In genomic region chr4:126149041-126149676, GRCm38 (mm10) we compare ENCODE assay signal across 8 mouse cellular contexts. TPM values are rescaled to one million over a fixed set of nuclear protein-coding genes. Genes with fewer than 3 reads are reported as not detected.
A peak's percentile ranks its signal among the peaks of the same experiment; 100 is the strongest.
DNase-seq lines count a peak whose midpoint lies in the region; ATAC-seq and TF ChIP-seq lines count a peak whose summit lies in the region.

No protein-coding gene starts in this region.

- H3K36me3 ChIP-seq in MEL (ENCODE audit: control insufficient read depth in 1 of 2, insufficient read depth in 2 of 2, low read length in 2 of 2): no peaks in the 10 kb centered on the region
- no peaks in the 10 kb centered on the region for H3K36me3 ChIP-seq in heart, embryonic 15.5 days
- peaks cover 33% of the 10 kb centered on the region for H3K36me3 ChIP-seq in limb, embryonic 14.5 days (ENCODE audit: control insufficient read depth, insufficient read depth, low read length)
- no peaks in the 10 kb centered on the region for H3K36me3 ChIP-seq in neural tube, embryonic 14.5 days (ENCODE audit: control insufficient read depth, insufficient read depth, low read length)

- no peak for ATAC-seq in heart, embryonic 15.5 days (replicated peaks; ENCODE audit: insufficient number of reproducible peaks, insufficient read depth, low FRiP score, low read depth)
- no peak for ATAC-seq in limb, embryonic 14.5 days (ENCODE audit: low FRiP score, low read depth)
- no peak; the same call in 1 of the 2 replicates for ATAC-seq in neural tube, embryonic 14.5 days (ENCODE audit: low read depth)

- H3K9me3 ChIP-seq in MEL (replicated peaks; ENCODE audit: insufficient read depth, low read length): no peaks in the 10 kb centered on the region
- H3K9me3 ChIP-seq in heart, embryonic 15.5 days (replicated peaks): no peaks in the 10 kb centered on the region
- no peaks in the 10 kb centered on the region for H3K9me3 ChIP-seq in limb, embryonic 14.5 days (ENCODE audit: control insufficient read depth, low read length)
- H3K9me3 ChIP-seq in neural tube, embryonic 14.5 days (ENCODE audit: control insufficient read depth, low read length): no peaks in the 10 kb centered on the region

- H3K27ac ChIP-seq in MEL (ENCODE audit: control insufficient read depth, low read depth, low read length): no peak overlapping the region
- H3K27ac ChIP-seq in heart, embryonic 15.5 days: peak overlapping the region; percentile 86
- peak overlapping the region; percentile 94 for H3K27ac ChIP-seq in limb, embryonic 14.5 days (replicated peaks; ENCODE audit: low read depth, low read length)
- H3K27ac ChIP-seq in neural tube, embryonic 14.5 days (ENCODE audit: low read depth, low read length): no peak overlapping the region
- no peak overlapping the region for H3K27ac ChIP-seq in cerebellum, adult 2 months (ENCODE audit: insufficient read depth, low read length)

- peak overlapping the region; percentile 62 to 82 for H3K4me3 ChIP-seq in MEL (ENCODE audit: control insufficient read depth in 1 of 2, insufficient read depth in 1 of 2, low read depth in 2 of 2, low read length in 2 of 2)
- H3K4me3 ChIP-seq in heart, embryonic 15.5 days: peak overlapping the region; percentile 64
- peak overlapping the region; percentile 72 for H3K4me3 ChIP-seq in limb, embryonic 14.5 days (replicated peaks; ENCODE audit: low read length)
- peak overlapping the region; percentile 39 for H3K4me3 ChIP-seq in neural tube, embryonic 14.5 days (ENCODE audit: low read depth, low read length)
- no peak overlapping the region for H3K4me3 ChIP-seq in cerebellum, adult 2 months (replicated peaks; ENCODE audit: insufficient read depth, low read depth, low read length)

- no peak for TF ChIP-seq EP300 in MEL (IDR thresholded peaks at IDR 0.05; ENCODE audit: low read depth in 1 of 2, low read length in 2 of 2)

- H3K9ac ChIP-seq in MEL (ENCODE audit: control insufficient read depth, low read depth, low read length, poor library complexity, severe bottlenecking): peak overlapping the region; percentile 65
- H3K9ac ChIP-seq in heart, embryonic 15.5 days: peak overlapping the region; percentile 70
- H3K9ac ChIP-seq in limb, embryonic 14.5 days (ENCODE audit: low read depth, low read length, severe bottlenecking): peak overlapping the region; percentile 75
- peak overlapping the region; percentile 55; the same call in 1 of the 2 replicates for H3K9ac ChIP-seq in neural tube, embryonic 14.5 days (replicated peaks; ENCODE audit: low read depth, low read length)

- no peak for TF ChIP-seq POLR2A in MEL (IDR thresholded peaks at IDR 0.05; ENCODE audit: control insufficient read depth in 1 of 2, insufficient read depth in 1 of 2, low read depth in 1 of 2, low read length in 2 of 2, poor library complexity in 1 of 2)
- TF ChIP-seq POLR2A in limb, embryonic 14.5 days (IDR thresholded peaks at IDR 0.05; ENCODE audit: borderline replicate concordance, extremely low read depth, insufficient read depth, insufficient read length): no peak
- no peak for TF ChIP-seq POLR2A in cerebellum, adult 2 months (IDR thresholded peaks at IDR 0.05; ENCODE audit: borderline replicate concordance, insufficient read depth, low read length)

- TF ChIP-seq RAD21 in MEL (IDR thresholded peaks at IDR 0.05; ENCODE audit: low read depth, low read length): no peak

- DNase-seq in 3T3-L1 (ENCODE audit: low read depth, low spot score): peak; percentile 45
- DNase-seq in MEL (ENCODE audit: low read depth, low spot score): no peak
- DNase-seq in limb, embryonic 14.5 days (ENCODE audit: low spot score): no peak
- DNase-seq in layer of hippocampus, adult 8-10 months (ENCODE audit: low spot score in 2 of 2): no peak
- no peak for DNase-seq in cerebellum, adult 2 months
- DNase-seq in frontal cortex, adult 2 months (ENCODE audit: extremely low spot score in 1 of 2, low spot score in 1 of 2): no peak

- peak overlapping the region; percentile 67 for H3K4me2 ChIP-seq in heart, embryonic 15.5 days
- H3K4me2 ChIP-seq in limb, embryonic 14.5 days (replicated peaks; ENCODE audit: low read depth, low read length, severe bottlenecking): peak overlapping the region; percentile 98
- H3K4me2 ChIP-seq in neural tube, embryonic 14.5 days (ENCODE audit: low read depth, low read length): peak overlapping the region; percentile 60

- WGBS in heart, embryonic 15.5 days: 18% methylated on average over 42 of the region's 42 CpGs
- 16% methylated on average over 42 of the region's 42 CpGs for WGBS in limb, embryonic 14.5 days
- 25% methylated on average over 42 of the region's 42 CpGs for WGBS in neural tube, embryonic 14.5 days
- WGBS in cerebellum, adult 2 months: 18% methylated on average over 42 of the region's 42 CpGs

- H3K27me3 ChIP-seq in MEL (ENCODE audit: control insufficient read depth in 1 of 2, insufficient read depth in 2 of 2, low read length in 2 of 2): no peaks in the 10 kb centered on the region
- 0 out of 2 replicates have a peak, but pooled peaks cover 5% of the 10 kb centered on the region for H3K27me3 ChIP-seq in heart, embryonic 15.5 days
- no peaks in the 10 kb centered on the region for H3K27me3 ChIP-seq in limb, embryonic 14.5 days (ENCODE audit: control insufficient read depth, insufficient read depth, low read length)
- peaks cover 18% of the 10 kb centered on the region for H3K27me3 ChIP-seq in neural tube, embryonic 14.5 days (ENCODE audit: control insufficient read depth, insufficient read depth, low read length)
- H3K27me3 ChIP-seq in cerebellum, adult 2 months (ENCODE audit: control insufficient read depth, insufficient read depth, low read length): 0 out of 2 replicates have a peak, but pooled peaks cover 2% of the 10 kb centered on the region

- peaks cover 0 to 7% of the 10 kb centered on the region in 2 experiments; a peak in 2 of 4 replicates for H3K4me1 ChIP-seq in MEL (ENCODE audit: control insufficient read depth in 1 of 2, insufficient read depth in 2 of 2, low read length in 2 of 2)
- peaks cover 56% of the 10 kb centered on the region for H3K4me1 ChIP-seq in heart, embryonic 15.5 days (replicated peaks)
- peaks cover 38% of the 10 kb centered on the region for H3K4me1 ChIP-seq in limb, embryonic 14.5 days (ENCODE audit: control insufficient read depth, insufficient read depth, low read length)
- H3K4me1 ChIP-seq in neural tube, embryonic 14.5 days (ENCODE audit: control insufficient read depth, insufficient read depth, low read length): peaks cover 12% of the 10 kb centered on the region
- 0 out of 2 replicates have a peak, but pooled peaks cover 7% of the 10 kb centered on the region for H3K4me1 ChIP-seq in cerebellum, adult 2 months (ENCODE audit: control insufficient read depth, insufficient read depth, low read length)

- no peak for TF ChIP-seq CTCF in MEL (IDR thresholded peaks at IDR 0.05 in 2 of 3, conservative IDR thresholded peaks at IDR 0.05 in 1 of 3; ENCODE audit: control insufficient read depth in 1 of 3, insufficient read depth in 1 of 3, low read depth in 2 of 3, low read length in 3 of 3, poor library complexity in 1 of 3, severe bottlenecking in 1 of 3)
- no peak for TF ChIP-seq CTCF in cerebellum, adult 2 months (IDR thresholded peaks at IDR 0.05; ENCODE audit: borderline replicate concordance, insufficient read depth, low read depth, low read length)

- no peaks in the 10 kb centered on the region for H3K79me2 ChIP-seq in MEL (ENCODE audit: control insufficient read depth, insufficient read depth, low read length, poor library complexity)

RNA-seq across cellular contexts. Expression of gene Eva1b, which starts 1.6 kb away (rescaled TPM):
- 9.3 and 9.6 TPM in 2 replicates for total RNA-seq in MEL (2012; rRNA removed)
- polyA plus RNA-seq in MEL (2012; ENCODE audit: insufficient read depth in 1 of 2, insufficient read length in 2 of 2, low read depth in 1 of 2, low replicate concordance in 2 of 2, missing spikeins in 1 of 2): 10 to 100 TPM in 1 of 2 experiments, not detected in 1; 12.2 TPM
- polyA plus RNA-seq in heart, embryonic 15.5 days (2015; fragmentation: Nextera tagmentation; extraction: Ambion mirVana): 28.0 and 37.7 TPM in 2 replicates
- 120 and 155 TPM in 2 replicates for polyA plus RNA-seq in limb, embryonic 14.5 days (2012; rRNA removed)
- polyA plus RNA-seq in limb, embryonic 14.5 days (2014; fragmentation: Nextera tagmentation; extraction: Ambion mirVana): 101 and 106 TPM in 2 replicates
- polyA plus RNA-seq in neural tube, embryonic 14.5 days (2014; fragmentation: Nextera tagmentation; extraction: Ambion mirVana): 5.4 and 14.6 TPM in 2 replicates
- total RNA-seq in layer of hippocampus, adult 8-10 months (2022): 1 to 10 TPM; 2.5 to 4.8 (median 3.3) TPM
- polyA plus RNA-seq in cerebellum, adult 2 months (2012; rRNA removed): 9.0 and 9.2 TPM in 2 replicates
- polyA plus RNA-seq in frontal cortex, adult 2 months (2012; rRNA removed): 8.6 and 9.3 TPM in 2 replicates

RNA-seq across cellular contexts. Expression of gene Sh3d21, which starts 14.1 kb away (rescaled TPM):
- total RNA-seq in MEL (2012; rRNA removed): 0.31 and 0.56 TPM in 2 replicates
- 1 to 10 TPM in 1 of 2 experiments, not detected in 1; 1.3 TPM for polyA plus RNA-seq in MEL (2012; ENCODE audit: insufficient read depth in 1 of 2, insufficient read length in 2 of 2, low read depth in 1 of 2, low replicate concordance in 2 of 2, missing spikeins in 1 of 2)
- 3.3 and 4.1 TPM in 2 replicates for polyA plus RNA-seq in heart, embryonic 15.5 days (2015; fragmentation: Nextera tagmentation; extraction: Ambion mirVana)
- polyA plus RNA-seq in limb, embryonic 14.5 days (2012; rRNA removed): 7.1 and 8.5 TPM in 2 replicates
- polyA plus RNA-seq in limb, embryonic 14.5 days (2014; fragmentation: Nextera tagmentation; extraction: Ambion mirVana): 8.9 and 10.9 TPM in 2 replicates
- 0.67 and 1.5 TPM in 2 replicates for polyA plus RNA-seq in neural tube, embryonic 14.5 days (2014; fragmentation: Nextera tagmentation; extraction: Ambion mirVana)
- 1 to 10 TPM in 3 of 4 experiments, under 1 TPM in 1; 0.68 to 1.3 (median 1.1) TPM for total RNA-seq in layer of hippocampus, adult 8-10 months (2022)
- polyA plus RNA-seq in cerebellum, adult 2 months (2012; rRNA removed): 1.6 and 2.0 TPM in 2 replicates
- 1.0 TPM in 2 replicates for polyA plus RNA-seq in frontal cortex, adult 2 months (2012; rRNA removed)

RNA-seq across cellular contexts. Expression of gene Stk40, which starts 45.4 kb away (rescaled TPM):
- total RNA-seq in MEL (2012; rRNA removed): 16.8 and 30.4 TPM in 2 replicates
- 100 to 1,000 TPM in 1 of 2 experiments, 10 to 100 TPM in 1; 79.4 to 270 TPM for polyA plus RNA-seq in MEL (2012; ENCODE audit: insufficient read depth in 1 of 2, insufficient read length in 2 of 2, low read depth in 1 of 2, low replicate concordance in 2 of 2, missing spikeins in 1 of 2)
- 20.6 and 27.2 TPM in 2 replicates for polyA plus RNA-seq in heart, embryonic 15.5 days (2015; fragmentation: Nextera tagmentation; extraction: Ambion mirVana)
- 21.3 and 25.5 TPM in 2 replicates for polyA plus RNA-seq in limb, embryonic 14.5 days (2012; rRNA removed)
- 27.9 and 29.1 TPM in 2 replicates for polyA plus RNA-seq in limb, embryonic 14.5 days (2014; fragmentation: Nextera tagmentation; extraction: Ambion mirVana)
- 15.2 and 21.8 TPM in 2 replicates for polyA plus RNA-seq in neural tube, embryonic 14.5 days (2014; fragmentation: Nextera tagmentation; extraction: Ambion mirVana)
- total RNA-seq in layer of hippocampus, adult 8-10 months (2022): 10 to 100 TPM; 25.4 to 36.5 (median 31.1) TPM
- 23.3 and 24.9 TPM in 2 replicates for polyA plus RNA-seq in cerebellum, adult 2 months (2012; rRNA removed)
- 18.9 and 22.2 TPM in 2 replicates for polyA plus RNA-seq in frontal cortex, adult 2 months (2012; rRNA removed)

RNA-seq across cellular contexts. Expression of gene Lsm10, which starts 52.7 kb away (rescaled TPM):
- 33.9 and 35.0 TPM in 2 replicates for total RNA-seq in MEL (2012; rRNA removed)
- 10 to 100 TPM in 1 of 2 experiments, not detected in 1; 49.6 TPM for polyA plus RNA-seq in MEL (2012; ENCODE audit: insufficient read depth in 1 of 2, insufficient read length in 2 of 2, low read depth in 1 of 2, low replicate concordance in 2 of 2, missing spikeins in 1 of 2)
- polyA plus RNA-seq in heart, embryonic 15.5 days (2015; fragmentation: Nextera tagmentation; extraction: Ambion mirVana): 42.2 and 43.2 TPM in 2 replicates
- polyA plus RNA-seq in limb, embryonic 14.5 days (2012; rRNA removed): 44.0 and 50.4 TPM in 2 replicates
- 53.7 and 54.3 TPM in 2 replicates for polyA plus RNA-seq in limb, embryonic 14.5 days (2014; fragmentation: Nextera tagmentation; extraction: Ambion mirVana)
- 46.4 and 48.3 TPM in 2 replicates for polyA plus RNA-seq in neural tube, embryonic 14.5 days (2014; fragmentation: Nextera tagmentation; extraction: Ambion mirVana)
- 10 to 100 TPM; 14.3 to 17.5 (median 16.1) TPM for total RNA-seq in layer of hippocampus, adult 8-10 months (2022)
- polyA plus RNA-seq in cerebellum, adult 2 months (2012; rRNA removed): 21.4 and 28.8 TPM in 2 replicates
- polyA plus RNA-seq in frontal cortex, adult 2 months (2012; rRNA removed): 25.3 and 26.7 TPM in 2 replicates

RNA-seq across cellular contexts. Expression of gene Thrap3, which starts 53.4 kb away (rescaled TPM):
- total RNA-seq in MEL (2012; rRNA removed): 158 and 177 TPM in 2 replicates
- 100 to 1,000 TPM; 310 to 471 TPM for polyA plus RNA-seq in MEL (2012; ENCODE audit: insufficient read depth in 1 of 2, insufficient read length in 2 of 2, low read depth in 1 of 2, low replicate concordance in 2 of 2, missing spikeins in 1 of 2)
- 129 and 149 TPM in 2 replicates for polyA plus RNA-seq in heart, embryonic 15.5 days (2015; fragmentation: Nextera tagmentation; extraction: Ambion mirVana)
- polyA plus RNA-seq in limb, embryonic 14.5 days (2012; rRNA removed): 168 and 191 TPM in 2 replicates
- polyA plus RNA-seq in limb, embryonic 14.5 days (2014; fragmentation: Nextera tagmentation; extraction: Ambion mirVana): 204 and 229 TPM in 2 replicates
- 128 and 138 TPM in 2 replicates for polyA plus RNA-seq in neural tube, embryonic 14.5 days (2014; fragmentation: Nextera tagmentation; extraction: Ambion mirVana)
- total RNA-seq in layer of hippocampus, adult 8-10 months (2022): 100 to 1,000 TPM; 151 to 172 (median 170) TPM
- 122 TPM in 2 replicates for polyA plus RNA-seq in cerebellum, adult 2 months (2012; rRNA removed)
- 95.8 and 103 TPM in 2 replicates for polyA plus RNA-seq in frontal cortex, adult 2 months (2012; rRNA removed)

Comparison
In these comparisons a context has a peak if more than half of its experiments do, and no peak if none do; other contexts are left out.
1. H3K27ac ChIP-seq: peak in heart, embryonic 15.5 days (single experiment) and limb, embryonic 14.5 days (single experiment); none in MEL (single experiment), neural tube, embryonic 14.5 days (single experiment) and cerebellum, adult 2 months (single experiment).
2. Peak in every context shown above with its lines, with median percentiles within 50 percentile points of each other: H3K9ac ChIP-seq and H3K4me2 ChIP-seq.